Mouse (Mus musculus): ENCODE results near the gene Mtg2.

Mtg2 gene

DNA sequence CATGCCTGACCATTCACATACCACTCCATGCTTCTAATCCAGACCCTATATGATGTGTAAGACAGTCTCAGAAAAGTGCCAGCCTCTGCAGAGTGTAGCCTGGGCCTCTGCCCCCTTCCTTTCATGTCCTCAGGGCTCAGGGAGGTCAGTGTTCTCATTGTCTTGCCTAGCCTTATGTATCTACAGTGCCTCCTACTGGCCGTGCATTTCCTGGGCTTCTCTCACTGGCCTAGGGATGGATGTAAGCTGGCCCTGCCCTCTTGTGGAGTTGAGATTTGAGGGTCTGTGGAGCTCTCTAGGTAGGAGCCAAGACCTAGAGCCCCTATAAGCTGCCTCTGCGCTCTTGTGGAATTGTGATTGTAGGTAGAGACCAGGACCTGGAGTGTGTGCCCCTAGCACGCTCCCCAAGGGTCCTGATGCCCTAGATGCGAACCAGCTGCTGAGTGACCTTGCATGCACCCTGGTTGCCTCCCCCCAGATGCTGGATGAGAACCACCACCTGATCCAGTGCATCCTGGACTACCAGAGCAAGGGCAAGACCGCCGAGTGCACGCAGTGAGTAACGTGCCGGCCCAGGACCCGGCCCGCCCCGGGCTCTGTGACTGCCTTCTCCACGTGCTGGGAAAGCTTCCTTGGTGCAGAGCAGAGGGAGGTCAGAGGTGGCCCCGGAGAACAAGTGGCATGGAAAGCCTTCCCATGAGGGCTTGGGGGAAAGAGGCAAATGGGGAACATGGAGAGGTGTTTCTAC lies 18.2 kb upstream of the Mtg2 start:
- DNase-seq (ENCODE audit: low spot score) = no peak

DNA sequence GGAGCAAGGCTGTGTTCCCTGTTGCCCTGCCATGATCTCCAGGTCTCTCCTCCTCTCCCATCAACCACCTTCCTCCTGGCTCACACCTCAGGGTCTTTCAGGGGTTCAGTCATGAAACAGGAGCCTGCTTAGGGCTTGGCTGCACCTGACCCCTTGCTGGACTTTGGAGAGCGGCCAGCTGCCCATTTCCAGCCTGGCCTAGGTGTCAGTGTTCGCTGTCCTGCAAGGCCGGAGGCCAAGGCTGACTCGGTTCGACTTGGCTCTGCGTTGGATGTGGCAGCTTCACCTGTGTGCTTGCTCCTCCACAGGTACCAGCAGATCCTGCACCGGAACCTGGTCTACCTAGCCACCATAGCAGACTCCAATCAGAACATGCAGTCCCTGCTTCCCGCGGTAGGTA lies 17.4 kb upstream of the Mtg2 start:
- no peak for DNase-seq (ENCODE audit: low spot score)

DNA sequence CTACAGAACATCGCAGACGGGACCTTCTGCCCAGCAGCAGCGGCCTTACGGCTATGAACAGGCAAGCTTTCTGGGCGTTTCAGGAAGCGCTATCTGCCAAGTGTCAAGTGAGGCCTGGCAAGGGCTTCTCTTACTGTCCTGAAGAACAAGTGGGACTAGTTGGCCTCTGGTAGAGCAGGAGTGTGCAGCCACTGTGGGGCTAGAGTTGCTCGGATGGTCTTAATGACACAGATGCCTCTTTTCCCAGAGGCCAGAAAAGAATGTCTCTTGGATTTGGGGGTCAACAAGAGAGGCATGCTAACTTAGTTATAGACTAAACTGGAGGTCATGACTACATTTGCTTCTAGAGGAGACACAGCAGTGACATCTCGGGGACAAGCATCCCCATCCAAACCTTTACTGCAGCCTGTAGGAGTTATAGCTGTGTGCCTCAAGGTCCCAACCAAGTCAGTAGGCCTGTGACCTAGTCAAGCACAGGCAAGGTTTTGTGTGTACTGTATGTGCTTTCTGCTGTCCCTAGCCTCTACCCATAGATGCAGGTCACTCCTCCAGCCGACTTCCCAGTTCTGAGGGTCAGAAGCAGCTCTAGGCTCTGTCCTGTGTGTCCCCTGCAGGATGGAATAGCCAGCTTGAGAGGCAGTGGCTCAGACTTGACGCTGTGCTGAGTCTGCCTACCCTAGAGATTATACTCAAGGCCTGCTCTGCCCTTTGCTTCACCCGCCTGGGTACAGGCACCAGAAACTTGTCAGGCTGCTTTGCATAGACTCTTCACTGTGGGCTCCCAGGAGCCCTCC lies 6.9 kb upstream of the Mtg2 start:
- DNase-seq (ENCODE audit: low spot score) = no peak

DNA sequence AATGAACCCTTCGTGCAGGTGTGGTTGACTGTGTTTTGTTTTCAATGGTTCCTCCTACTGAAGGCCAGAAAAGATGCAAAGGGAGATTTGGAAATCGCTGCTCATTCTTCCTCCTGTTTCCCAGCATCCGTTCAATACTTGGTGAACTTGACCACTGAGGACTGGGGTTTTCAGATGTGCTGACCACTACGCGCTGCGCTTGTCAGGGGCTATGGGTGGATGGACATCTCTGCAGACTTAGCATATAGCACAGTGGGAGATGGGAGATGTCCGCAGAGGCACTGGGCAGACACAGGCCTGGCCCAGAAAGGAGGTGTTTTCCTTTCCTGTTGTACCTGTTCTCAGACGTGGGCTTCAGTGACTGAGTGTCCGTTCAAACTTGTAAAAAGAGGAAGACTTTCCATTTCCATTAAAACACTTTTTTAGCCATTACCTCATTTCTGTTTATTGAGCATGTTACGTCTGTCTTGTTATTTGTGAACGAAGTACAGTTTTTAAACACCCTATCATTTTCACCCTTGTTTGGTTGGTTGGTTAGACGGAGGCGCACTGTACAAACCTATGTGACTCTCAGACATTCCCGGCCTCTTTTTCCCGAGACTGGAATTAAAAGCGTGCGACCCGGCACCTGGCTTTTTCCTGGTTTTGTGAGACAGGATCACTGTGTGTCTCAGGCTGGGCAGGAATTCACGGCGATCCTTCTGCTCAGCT lies 463 bp upstream of the Mtg2 start:
- DNase-seq (ENCODE audit: low spot score) = no peak

DNA sequence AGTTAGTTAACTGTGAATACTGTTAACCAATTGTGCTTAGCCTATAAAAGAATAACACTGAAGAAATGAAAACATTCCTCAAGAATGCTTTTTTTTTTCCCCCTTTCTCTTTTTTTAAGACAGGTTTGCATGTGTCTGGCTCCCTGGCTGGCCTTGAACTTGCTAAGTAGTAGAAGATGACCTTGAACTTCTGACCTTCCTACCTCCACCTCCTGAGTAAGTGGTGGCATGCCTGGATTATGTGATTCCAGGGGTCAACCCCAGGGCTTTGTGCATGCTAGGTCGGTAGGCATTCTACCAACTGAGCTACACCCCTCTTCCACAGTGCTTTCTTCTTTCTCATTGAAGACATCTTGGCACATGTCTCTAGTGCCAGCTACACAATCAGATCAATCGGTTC lies 1.3 kb downstream of the Mtg2 start:
- DNase-seq (ENCODE audit: low spot score) = no peak

DNA sequence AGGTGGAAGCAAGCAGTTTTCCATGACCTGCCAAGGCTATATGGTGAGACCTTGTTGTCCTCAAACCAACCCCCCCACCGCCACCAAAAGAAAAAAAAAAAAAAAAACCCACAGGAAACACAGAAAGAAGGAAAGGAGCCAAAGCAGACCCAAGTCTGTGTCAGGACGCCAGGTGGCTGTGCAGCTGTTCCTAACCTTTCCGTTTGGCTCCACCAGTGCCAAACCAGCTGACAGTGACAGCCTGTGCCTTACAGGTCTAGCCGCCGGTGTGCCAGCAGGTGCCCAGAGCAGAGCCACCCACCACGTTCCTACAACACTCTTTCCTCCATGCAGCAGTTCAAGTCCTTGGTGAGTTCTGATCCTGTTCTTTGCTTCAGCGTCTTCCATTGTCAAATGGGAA lies 2.5 kb downstream of the Mtg2 start:
- no peak for DNase-seq (ENCODE audit: low spot score)

DNA sequence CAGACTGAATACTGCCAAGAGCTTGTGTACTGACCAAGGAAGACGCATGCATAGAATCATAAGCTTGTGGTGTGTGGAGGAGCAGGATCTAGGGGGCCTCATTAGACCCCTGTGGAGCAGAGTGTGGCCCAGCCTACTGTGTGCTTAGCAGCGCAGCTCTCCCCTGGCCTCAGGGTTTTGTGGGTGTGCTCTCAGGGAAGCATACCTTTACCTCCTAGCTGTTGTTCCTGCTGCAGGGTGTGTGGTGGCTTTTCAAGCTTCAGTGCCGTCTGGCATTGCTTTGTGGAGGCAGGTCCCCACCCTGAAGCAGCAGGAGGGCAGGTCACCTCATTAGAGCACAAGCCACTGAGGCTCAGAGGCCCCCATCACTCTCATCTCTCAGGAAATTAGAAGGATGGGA lies 7.2 kb downstream of the Mtg2 start:
- DNase-seq (ENCODE audit: low spot score) = no peak

DNA sequence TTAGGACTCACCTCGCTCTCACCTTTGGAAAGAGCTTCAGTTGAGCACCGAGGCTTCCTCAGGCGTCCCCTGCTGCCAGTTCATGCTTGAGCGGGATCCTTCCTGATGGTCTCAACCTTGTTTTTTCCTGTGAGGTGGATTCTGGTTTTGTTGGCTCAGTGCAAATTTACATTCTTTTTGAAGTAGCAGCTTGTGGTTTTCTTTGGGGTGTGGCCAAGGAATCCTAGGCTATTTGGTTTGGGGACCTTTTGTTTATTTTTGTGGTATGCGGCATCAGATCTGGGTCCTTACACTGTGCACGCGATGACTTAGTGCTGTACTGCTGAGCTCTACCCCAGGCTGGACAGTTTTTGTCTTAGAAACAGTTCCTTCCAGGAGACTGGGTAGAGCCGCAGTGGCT lies 10.3 kb downstream of the Mtg2 start:
- no peak for DNase-seq (ENCODE audit: low spot score)

DNA sequence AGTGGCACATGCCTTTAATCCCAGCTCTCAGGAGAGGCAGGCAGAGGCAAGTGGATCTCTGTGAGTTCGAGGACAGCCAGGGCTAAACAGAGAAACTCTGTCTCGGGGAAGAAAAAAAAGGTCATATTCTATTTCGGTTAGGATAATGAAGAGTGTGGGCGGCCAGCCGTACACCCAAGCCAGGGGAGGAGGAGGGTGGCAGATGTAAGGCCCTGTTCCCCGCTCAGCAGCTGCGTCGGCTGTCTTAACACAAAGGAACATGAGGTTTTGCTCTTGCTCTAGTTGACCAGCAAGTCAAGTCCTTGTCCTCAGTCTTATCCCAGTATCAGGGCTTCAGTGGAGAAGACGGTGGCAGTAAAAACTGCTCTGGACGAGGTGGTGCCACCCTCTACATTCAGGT lies 12.7 kb downstream of the Mtg2 start:
- no peak for DNase-seq (ENCODE audit: low spot score)

DNA sequence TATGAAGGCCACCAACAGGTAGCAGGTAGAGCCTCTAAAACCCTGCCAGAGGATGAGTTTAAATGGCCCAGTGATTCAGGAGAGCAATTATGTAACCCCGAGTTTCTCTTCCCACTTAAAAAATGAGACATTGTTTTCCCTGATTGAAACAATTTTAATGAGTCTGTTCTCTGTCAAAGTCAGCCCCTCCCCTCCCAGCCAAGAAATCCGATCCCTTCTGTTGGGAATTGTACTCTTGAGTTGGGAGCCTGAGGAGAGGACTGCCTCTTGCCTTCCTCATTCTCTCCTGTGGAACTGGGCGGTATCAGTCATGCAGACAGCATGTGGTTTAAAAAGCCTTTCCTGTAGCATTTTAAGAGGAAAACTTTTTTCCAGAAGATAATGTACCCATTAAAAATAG lies 14.2 kb downstream of the Mtg2 start:
- DNase-seq (ENCODE audit: low spot score) = no peak

DNA sequence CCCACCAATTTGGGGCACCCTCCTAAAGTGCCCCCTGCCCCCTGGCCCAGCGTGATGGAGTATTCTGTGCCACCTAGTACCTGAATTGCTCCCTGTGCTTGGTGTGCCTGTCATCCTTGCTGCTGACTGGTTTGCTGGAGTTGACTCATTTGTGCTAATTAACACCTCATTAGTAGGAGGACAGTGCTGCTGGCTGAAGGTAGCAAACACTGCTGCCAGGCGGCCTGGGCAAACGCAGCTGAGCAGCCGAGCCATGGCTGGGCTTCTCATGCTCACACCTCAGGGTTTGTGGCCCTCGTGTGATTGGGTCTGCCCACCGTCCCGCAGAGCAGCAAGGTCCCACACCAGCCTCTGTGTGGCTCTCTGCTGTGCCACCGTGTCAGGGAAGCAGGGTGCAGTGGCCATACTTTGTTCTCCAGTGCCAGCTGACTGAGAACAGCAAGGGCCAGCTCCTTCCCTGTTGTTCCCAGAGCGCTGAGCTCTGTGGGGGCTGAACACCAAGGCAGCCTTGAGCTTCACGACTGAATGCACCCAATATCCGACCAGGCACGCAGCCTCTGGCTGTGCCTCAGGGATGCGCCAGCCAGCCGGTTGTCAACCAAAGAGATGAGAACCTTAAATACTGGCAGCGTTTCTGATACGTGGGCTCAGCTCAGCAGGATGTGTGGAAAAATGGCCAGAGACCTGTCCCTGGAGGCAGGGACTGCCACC lies 15.7 kb downstream of the Mtg2 start:
- DNase-seq (ENCODE audit: low spot score) = no peak

DNA sequence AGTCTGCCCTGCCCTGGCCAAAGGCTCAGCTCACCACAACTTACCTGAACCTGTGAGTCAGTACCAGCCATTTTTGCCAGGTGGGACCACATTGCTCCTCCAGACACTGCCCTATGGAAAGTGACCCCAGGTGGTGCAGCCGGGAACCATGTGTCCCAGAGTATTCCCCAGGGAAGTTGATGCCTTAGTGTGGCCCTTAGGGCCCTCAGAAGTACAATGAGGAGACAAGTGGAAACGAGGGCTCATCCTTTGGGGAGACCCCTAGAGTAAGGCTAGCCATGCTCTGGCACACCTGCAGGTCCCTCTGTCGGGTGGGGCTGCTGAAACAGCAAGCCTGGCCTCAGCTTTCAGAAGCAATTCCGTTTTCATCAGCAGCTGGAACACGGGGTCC lies 16.2 kb downstream of the Mtg2 start:
- DNase-seq (ENCODE audit: low spot score) = no peak

DNA sequence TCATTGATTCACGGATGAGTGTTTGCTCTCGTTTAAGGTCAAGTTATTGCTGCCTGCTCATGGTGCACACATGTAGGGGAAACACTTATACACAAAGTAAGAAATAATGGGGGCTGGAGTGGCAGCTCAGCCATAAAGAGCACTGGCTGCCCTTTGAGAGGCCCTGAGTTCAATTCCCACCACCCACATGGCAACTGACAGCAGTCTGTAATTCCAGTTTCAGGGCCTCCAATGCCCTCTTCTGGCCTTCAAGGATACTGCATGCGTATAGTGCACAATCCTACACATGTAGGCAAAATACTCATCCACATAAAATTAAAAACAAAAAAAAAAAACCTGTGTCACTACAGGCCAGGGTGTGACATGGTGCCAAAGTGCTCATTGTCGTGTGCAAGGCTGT lies 17.1 kb downstream of the Mtg2 start:
- DNase-seq (ENCODE audit: low spot score) = no peak

DNA sequence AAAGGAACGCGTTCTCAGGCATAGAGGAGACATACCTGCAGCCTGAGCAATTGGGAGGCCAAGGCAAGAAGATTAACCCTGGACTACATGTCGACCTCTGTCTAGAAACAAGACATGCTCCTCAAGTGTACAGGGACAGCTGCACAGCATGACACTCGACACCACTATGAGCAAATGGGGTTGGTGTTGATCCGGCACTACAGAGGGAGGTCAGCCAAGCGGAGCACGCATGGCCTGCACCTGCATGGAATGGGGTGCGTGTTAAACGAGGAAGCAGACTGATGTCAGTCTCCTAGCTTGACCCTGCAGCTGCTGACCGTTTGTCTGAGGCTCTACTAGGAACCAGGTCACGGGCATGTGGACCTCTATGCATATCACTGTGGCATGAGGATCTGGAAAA lies 19.9 kb downstream of the Mtg2 start:
- DNase-seq (ENCODE audit: low spot score) = no peak

DNA sequence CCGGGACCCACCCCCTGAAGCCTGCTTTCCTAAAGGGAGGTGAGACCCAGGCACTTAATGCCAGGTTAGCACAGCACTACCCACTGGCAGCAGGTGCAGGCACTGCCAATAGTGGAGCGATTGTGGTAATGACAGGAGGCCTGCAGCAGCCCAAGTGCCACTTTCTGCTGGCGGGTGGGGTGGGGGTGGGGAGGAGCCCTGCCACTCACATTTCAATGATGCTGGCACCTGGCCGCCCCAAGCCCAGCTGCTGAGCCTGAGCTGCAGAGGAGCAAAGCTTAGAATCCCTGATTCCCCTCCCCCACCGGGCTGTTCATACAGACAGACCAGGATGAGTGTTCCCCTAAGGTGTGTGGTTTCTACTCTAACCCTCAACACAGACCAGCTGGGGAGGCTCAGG lies 25.3 kb downstream of the Mtg2 start:
- no peak for DNase-seq (ENCODE audit: low spot score)

DNA sequence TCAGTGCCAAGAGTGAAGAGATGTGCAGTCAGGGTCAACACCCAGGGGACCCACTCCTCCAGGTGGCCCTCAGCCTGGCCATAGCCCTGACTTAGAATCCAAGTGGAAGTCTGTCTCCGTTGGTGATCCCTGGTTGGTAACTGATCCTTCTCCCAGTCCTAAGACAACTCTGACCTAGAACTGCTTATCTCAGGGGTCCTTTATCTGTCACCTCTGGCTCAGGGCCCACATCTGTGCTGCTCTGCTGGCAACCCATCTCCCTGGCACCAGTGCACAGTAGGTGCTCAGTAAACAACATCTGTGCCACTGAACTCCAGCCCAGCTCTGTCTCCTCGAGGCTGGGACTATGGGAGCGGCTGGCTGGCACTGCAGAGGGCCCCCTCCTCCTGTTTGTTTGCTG lies 27.2 kb downstream of the Mtg2 start:
- DNase-seq (ENCODE audit: low spot score) = no peak

DNA sequence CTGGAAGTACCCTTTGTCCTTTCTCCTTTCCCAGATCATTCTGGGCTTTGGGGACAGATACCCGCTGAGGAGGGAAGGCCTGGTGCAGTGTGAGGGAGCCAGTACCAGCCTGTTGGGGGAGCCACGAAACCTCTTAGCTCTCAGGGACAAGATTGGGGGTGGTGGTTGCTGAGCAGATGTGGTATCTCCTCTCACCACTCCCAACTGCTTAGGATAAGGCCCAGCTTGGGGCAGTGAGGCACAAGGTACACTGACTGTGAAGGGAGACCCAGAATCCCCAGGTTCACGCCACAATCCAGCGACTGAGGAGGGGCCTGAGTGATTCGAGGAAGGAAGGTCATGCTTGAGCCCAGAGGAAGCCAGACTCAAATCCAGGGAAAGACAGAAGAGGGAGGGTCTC lies 27.8 kb downstream of the Mtg2 start:
- no peak for DNase-seq (ENCODE audit: low spot score)

DNA sequence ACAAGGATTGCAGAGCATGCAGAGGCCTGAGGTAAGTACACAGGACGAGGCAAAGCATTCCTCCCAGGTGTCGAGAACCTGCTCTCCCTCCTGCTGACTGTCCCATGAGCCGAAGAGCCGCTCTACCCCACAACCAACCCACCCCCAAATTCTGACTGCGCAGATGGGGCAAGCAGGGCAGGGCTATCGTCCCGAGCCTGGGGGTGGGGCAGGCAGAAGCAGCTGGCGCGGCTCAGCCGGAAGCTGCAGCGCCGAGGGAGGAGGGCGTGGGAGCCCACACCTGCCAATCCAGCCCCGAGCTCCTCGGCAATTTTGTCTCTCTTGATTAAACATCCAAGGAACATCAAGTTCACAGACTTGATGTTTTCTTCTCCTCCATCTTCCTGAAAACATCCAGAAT lies 29.1 kb downstream of the Mtg2 start:
- no peak for DNase-seq (ENCODE audit: low spot score)

DNA sequence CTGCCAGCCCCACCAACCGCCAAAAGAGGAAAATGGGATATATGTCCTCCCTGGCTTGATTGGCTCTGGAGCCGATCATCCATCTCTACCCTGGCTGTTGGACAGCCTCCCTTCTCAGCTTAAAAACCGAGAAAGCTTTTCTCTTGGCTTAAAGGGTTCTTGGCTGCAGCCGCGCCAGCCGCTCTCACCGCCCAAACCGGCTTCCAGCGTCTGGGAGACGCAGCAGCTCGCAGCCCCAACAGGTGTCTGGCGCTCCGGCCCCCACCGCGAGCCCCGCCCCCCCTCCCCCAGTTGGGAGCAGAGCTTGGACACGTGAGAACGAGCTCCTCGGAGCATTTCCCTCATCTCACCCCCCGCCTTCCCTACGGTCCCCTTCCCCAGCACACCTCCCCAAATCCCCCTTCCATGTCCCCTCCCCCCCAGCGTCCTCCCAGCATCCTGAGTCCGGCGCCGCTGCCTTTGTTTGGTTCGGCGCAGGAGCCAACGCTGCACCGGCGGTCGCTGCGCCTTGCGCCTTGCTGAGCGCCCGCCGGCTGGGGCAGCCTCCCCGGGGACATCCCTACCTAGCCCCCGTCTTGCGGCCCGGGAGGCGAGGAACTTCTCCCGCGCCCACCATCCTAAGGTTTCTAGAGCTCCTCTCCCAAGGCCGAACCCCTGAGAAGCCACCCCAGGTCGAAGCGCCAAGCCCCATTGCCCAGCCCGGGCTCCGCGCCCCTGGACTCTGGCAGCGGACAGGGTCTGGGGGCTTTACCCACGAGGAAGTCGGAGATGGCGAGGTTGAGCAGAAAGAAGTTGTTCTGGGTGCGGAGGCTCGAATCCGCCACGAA lies 33.0 kb downstream of the Mtg2 start:
- no peak for DNase-seq (ENCODE audit: low spot score)

DNA sequence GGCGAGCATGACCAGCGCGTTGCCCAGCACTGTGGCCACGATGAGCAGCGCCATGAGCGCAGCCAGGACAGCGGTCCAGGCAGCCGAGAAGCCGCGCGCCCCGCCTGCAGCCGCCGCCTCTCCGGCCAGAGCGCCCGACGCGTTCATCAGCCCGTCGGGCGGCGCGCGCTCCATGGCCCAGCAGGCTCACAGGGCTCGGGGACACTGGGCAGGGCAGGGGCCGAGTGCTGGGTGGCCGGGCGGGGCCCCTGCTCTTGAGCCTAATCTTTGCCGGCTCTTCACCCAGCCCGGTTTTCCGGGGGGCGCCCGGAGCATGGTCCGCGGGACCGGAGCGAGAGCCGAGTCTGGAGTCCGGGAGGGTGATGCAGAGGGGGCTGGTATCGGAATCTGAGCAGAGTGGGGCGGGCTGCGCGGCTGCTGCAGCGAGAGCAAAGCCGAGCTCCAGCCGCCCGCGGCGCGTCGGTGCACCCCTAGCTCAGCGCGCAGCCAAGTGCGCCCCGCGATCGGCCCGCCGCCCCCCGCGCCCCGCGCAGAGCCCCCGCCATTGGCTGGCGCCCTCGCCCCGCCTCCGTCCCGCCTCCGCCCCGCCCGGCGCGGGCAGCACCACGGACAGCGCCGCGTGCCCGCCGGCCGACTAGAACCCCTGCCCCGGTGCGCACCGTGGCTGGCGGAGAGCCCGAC lies 33.7 kb downstream of the Mtg2 start, which contains the start of gene Hrh3:
Gene Hrh3, minus strand, starts transcription at position 511 of the 681 bp plus-strand sequence.
- DNase-seq (ENCODE audit: low spot score) = peak; percentile 60

Data from layer of hippocampus, adult 11-12 months (tissue).